Mouse (Mus musculus) limb, embryonic 15.5 days (tissue): ENCODE results near the gene Dennd2a. TPM values are rescaled to one million over a fixed set of nuclear protein-coding genes. Genes with fewer than 3 reads are reported as not detected.
"Not testable (repeated sequence)": the region's sequence is repeated elsewhere in the genome, so short reads cannot be mapped to it uniquely, and the experiment has no call there.

Source experiments
- ATAC-seq: fragments of 200-750 bp; cut with Nextera tagmentation; 2 replicates; pipeline ENCODE4 v1.8.0; 2017; ENCODE audit warnings: low read depth, moderate TSS enrichment; ENCODE audit not compliant: insufficient number of reproducible peaks, low FRiP score, low TSS enrichment
- H3K27ac ChIP-seq: fragments of 300-500 bp; sonication (generic); 2 replicates; pipeline ENCODE4 v1.5.1; 2015; ENCODE audit warnings: moderate library complexity, mild to moderate bottlenecking, inconsistent platforms
- H3K27me3 ChIP-seq: fragments of 300-500 bp; sonication (generic); 2 replicates; pipeline ENCODE4 v1.6.1; 2015; ENCODE audit warnings: inconsistent platforms
- H3K36me3 ChIP-seq: fragments of 300-500 bp; sonication (generic); 2 replicates; pipeline ENCODE4 v1.6.1; 2015; ENCODE audit warnings: inconsistent platforms
- H3K4me1 ChIP-seq: fragments of 300-500 bp; sonication (generic); 2 replicates; pipeline ENCODE4 v1.6.1; 2015; ENCODE audit warnings: inconsistent platforms
- H3K4me2 ChIP-seq: fragments of 300-500 bp; sonication (generic); 2 replicates; pipeline ENCODE4 v1.6.1; 2015; ENCODE audit warnings: mild to moderate bottlenecking, inconsistent platforms
- H3K4me3 ChIP-seq: fragments of 300-500 bp; sonication (generic); 2 replicates; pipeline ENCODE4 v1.5.1; 2015; ENCODE audit warnings: mild to moderate bottlenecking, inconsistent platforms
- H3K9ac ChIP-seq: fragments of 300-500 bp; sonication (generic); 2 replicates; pipeline ENCODE4 v1.6.1; 2015; ENCODE audit warnings: inconsistent platforms
- H3K9me3 ChIP-seq: fragments of 300-500 bp; sonication (generic); 2 replicates; pipeline ENCODE4 v1.6.1; 2016; ENCODE audit warnings: inconsistent platforms
- WGBS: fragments of 180-500 bp; shearing (Covaris S2); methylation state at CpG from one replicate; pipeline ENCODE4 v1.1.7; 2015; 5-methylcytosine and 5-hydroxymethylcytosine counted together
- polyA plus RNA-seq: library from polyadenylated mRNA; unstranded; fragments of >200 nt; fragmentation: Nextera tagmentation; extraction: Ambion mirVana; gene quantifications from 2 replicates; pipeline ENCODE4 v1.2.1, GENCODE M21; 2015

The Dennd2a gene
- polyA plus RNA-seq, 1 experiment from 2014 or later, result 21.7 TPM

DNA sequence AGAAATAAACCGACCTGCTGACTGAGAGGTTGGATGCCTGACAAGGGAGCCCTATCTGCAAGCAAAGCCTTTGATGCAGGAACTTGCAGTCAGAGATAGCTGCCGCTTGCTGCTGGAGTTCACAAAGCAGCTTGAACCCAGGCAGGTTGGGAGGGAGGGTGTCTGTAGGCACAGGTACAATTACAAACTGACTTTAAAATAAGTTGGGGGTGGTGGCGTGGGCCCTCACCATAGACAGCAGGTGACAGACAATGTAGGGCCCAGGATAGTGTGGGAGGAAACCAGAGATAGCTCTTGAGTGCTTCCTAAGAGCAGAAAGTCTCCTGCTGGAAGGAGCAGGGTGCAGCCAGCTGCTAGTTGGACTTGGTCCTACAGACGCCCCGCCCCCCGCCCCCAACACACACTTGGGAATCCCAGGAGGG lies 134.5 kb downstream of the Dennd2a start:
- Histone ChIP-seq H3K9ac (no peak overlapping the region), H3K27me3 (peaks cover 22% of the 10 kb centered on the region; the same call in 1 of the 2 replicates), H3K4me1 (peaks cover 9% of the 10 kb centered on the region), H3K36me3 (no peaks in the 10 kb centered on the region), H3K4me3 (no peak overlapping the region), H3K9me3 (no peaks in the 10 kb centered on the region), H3K27ac (no peak overlapping the region), H3K4me2 (no peak overlapping the region)
- no peak for ATAC-seq
- 57% methylated on average over 6 of the region's 6 CpGs for WGBS

DNA sequence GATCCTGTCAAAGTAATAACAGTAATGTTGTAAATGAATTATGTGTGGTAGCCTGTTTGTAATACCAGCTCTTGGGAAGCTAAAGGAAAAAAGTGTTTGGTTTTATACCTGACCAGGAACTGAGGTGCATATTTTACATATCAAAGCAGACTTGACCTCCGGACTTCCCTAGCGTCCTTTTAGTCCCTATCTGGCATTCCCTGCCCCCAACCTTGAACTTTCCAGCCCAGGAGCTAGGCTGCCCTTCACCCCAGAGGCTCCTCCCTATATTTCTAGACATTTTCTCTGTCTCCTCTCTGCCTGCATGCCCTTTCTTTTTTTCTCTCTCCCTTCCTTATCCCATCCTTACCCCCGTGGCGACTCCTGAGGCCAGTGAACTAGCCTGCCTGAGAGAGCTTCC lies 136.8 kb downstream of the Dennd2a start:
- Histone ChIP-seq H3K4me2 (no peak overlapping the region), H3K4me1 (peaks cover 9% of the 10 kb centered on the region), H3K27me3 (peaks cover 25% of the 10 kb centered on the region; the same call in 1 of the 2 replicates), H3K36me3 (no peaks in the 10 kb centered on the region), H3K4me3 (peak overlapping the region; percentile 94; the same call in 1 of the 2 replicates), H3K9ac (no peak overlapping the region), H3K9me3 (no peaks in the 10 kb centered on the region), H3K27ac (no peak overlapping the region)
- WGBS, result 39% methylated on average over 4 of the region's 4 CpGs
- no peak for ATAC-seq

DNA sequence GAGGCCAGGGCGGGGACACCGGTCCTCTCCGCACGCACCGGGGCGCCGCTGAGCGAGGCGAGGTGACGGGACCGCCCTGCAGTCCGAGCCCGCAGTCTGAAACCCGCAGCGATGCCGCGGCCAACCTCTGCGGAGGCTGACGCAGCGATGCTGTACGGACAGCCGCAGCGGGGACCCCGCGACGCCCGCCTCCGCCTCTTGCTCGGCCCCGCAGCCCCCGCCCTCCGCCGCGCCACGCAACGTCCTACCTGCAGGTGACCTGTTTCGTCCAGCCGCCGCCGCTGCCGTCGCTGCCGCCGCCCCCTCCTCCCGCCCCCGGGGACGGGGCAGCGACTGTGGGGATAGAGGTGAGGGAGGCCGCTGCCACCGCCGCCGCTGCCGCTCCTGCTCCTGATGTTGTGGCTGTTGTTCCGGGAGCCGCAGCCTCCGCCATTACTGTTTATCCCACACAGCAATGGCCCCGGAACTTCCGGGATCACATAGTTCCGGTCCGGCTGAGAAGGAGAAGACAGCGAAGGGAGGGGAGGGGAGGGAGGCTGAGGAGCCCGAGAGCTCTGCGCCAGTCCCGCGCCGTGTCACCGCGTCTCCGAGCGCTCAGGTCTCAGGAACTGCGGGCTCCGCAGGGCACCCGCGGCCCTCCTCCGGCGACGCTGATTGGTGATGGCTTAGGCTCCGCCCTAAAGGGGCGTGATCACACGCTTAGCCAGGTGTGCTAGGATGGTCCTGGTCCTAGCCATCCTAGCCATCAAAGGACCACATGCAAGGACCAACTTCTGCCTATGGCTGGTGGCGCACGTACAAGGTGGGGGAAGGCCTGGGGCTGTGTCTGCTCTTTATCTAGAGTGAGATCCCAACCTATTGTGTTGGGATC lies 137.6 kb downstream of the Dennd2a start, which contains the start of gene Mkrn1:
Mkrn1 (minus strand) TSS at position 612 of the 871 bp plus-strand sequence.
- Histone ChIP-seq H3K27me3 (peaks cover 25% of the 10 kb centered on the region; the same call in 1 of the 2 replicates), H3K9ac (peak within 1 kb of the TSS; percentile 74), H3K4me2 (peak within 1 kb of the TSS; percentile 74), H3K27ac (peak within 1 kb of the TSS; percentile 82), H3K4me1 (peaks cover 9% of the 10 kb centered on the region), H3K36me3 (no peaks in the 10 kb centered on the region), H3K9me3 (no peaks in the 10 kb centered on the region), H3K4me3 (peak within 1 kb of the TSS; percentile 94)
- peak; percentile 87 for ATAC-seq
- under 1% methylated on average over 75 of the region's 82 CpGs for WGBS

DNA sequence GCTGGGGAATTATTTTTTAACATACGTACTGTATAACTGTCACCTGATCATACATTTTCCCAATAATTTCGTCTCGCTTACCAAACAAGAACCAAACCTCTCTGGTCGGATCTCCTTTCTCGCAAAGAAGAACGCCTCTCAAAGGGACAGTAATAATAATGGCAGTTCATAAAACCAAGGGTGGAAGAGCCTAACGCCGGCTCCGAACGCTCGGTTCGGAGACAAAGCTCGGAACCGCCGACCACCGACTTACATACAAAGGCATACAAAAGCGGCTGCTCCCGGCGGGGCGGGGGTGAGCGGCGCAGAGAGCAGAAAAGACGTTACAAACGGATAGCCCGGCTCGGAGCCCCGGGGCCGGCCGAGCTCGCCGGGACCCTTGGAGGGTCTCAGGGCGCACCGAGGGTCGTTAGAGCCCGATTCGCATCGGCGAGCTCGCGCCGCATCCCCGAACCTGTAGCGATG lies 138.2 kb downstream of the Dennd2a start:
- Histone ChIP-seq H3K4me3 (peak overlapping the region; percentile 94), H3K9ac (peak overlapping the region; percentile 74), H3K4me1 (peaks cover 9% of the 10 kb centered on the region), H3K36me3 (no peaks in the 10 kb centered on the region), H3K9me3 (no peaks in the 10 kb centered on the region), H3K27me3 (peaks cover 25% of the 10 kb centered on the region; the same call in 1 of the 2 replicates), H3K4me2 (peak overlapping the region; percentile 74), H3K27ac (peak overlapping the region; percentile 82)
- under 1% methylated on average over 43 of the region's 43 CpGs for WGBS
- no peak; the same call in 1 of the 2 replicates for ATAC-seq

DNA sequence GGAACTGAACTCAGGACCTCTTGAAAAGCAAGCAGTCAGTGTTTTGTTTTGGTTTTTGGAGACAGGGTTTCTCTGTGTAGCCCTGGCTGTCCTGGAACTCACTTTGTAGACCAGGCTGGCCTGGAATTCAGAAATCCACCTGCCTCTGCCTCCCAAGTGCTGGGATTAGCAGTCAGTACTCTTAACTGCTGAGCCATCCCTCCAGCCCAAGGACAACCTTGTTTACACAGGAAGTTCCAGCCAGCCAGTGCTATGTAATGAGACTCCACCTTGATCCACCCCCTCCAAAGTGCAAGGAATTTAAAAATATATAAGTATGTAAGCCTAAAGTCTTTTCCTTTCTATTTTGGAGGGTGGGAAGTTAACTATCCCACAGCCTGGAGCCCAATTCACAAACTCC lies 141.0 kb downstream of the Dennd2a start:
- not testable (repeated sequence) for H3K9ac ChIP-seq, H3K4me2 ChIP-seq, H3K9me3 ChIP-seq, H3K4me3 ChIP-seq, H3K4me1 ChIP-seq, H3K27ac ChIP-seq, ATAC-seq, H3K36me3 ChIP-seq
- 0 out of 2 replicates have a peak, but pooled peaks cover 13% of the 10 kb centered on the region for H3K27me3 ChIP-seq

DNA sequence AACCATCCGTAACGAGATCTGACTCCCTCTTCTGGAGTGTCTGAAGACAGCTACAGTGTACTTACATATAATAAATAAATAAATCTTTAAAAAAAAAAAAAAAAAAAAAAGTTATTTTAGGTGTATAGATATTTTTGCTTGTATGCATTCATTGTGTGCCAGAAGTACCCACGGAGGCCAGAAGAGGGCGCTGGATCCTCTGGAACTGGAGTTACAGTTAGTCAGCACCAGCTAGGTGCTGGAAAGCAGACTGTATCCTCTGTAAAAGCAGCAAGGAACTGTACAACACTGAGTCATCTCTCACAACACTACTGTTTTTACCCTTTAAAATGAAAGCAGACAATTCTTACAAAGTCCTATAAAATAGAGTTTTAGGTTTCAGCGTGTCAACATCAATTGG lies 141.9 kb downstream of the Dennd2a start:
- Histone ChIP-seq H3K4me1 (peaks cover 9% of the 10 kb centered on the region), H3K36me3 (no peaks in the 10 kb centered on the region), H3K27me3 (0 out of 2 replicates have a peak, but pooled peaks cover 6% of the 10 kb centered on the region), H3K9ac (no peak overlapping the region), H3K9me3 (no peaks in the 10 kb centered on the region), H3K27ac (no peak overlapping the region), H3K4me2 (no peak overlapping the region), H3K4me3 (no peak overlapping the region)
- 55% methylated on average over 3 of the region's 5 CpGs for WGBS
- ATAC-seq, result no peak

DNA sequence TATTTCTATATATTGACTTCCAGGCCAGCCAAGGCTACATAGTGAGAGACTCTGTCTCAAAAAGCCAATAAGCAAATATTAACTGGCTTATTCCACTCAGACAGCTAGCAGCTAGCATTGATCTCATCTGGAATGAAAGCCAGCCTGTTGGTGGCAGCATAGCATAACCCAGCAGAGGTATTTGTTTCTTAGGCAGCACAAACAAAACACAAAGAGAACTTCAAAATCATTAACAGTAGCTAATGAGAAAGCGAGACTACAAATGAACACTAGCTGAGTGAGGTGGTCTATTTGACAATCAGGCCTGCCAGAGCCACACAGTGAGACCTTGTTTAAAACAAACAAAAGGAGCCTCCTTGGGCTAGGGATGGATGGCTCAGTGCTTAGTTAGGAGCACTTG lies 143.6 kb downstream of the Dennd2a start:
- H3K9ac ChIP-seq, result no peak overlapping the region
- 73% methylated on average over 1 of the region's 1 CpGs for WGBS
- H3K36me3 ChIP-seq, result peaks cover 4% of the 10 kb centered on the region; the same call in 1 of the 2 replicates
- H3K27ac ChIP-seq, result no peak overlapping the region
- no peaks in the 10 kb centered on the region for H3K9me3 ChIP-seq
- no peak overlapping the region for H3K4me2 ChIP-seq
- no peak for ATAC-seq
- no peak overlapping the region for H3K4me3 ChIP-seq
- peaks cover 3% of the 10 kb centered on the region for H3K4me1 ChIP-seq
- 0 out of 2 replicates have a peak, but pooled peaks cover 6% of the 10 kb centered on the region for H3K27me3 ChIP-seq

Other genes starting within 250 kb of the Dennd2a start
- 59.1 and 64.5 TPM in 2 replicates for gene Slc37a3, start 180.2 kb downstream of the Dennd2a start, polyA plus RNA-seq
- 1.3 and 1.4 TPM in 2 replicates for gene Rab19, start 176.7 kb downstream of the Dennd2a start, polyA plus RNA-seq
- 47.8 and 59.8 TPM in 2 replicates for gene Mkrn1, start 137.4 kb downstream of the Dennd2a start, polyA plus RNA-seq
- 36.6 and 48.3 TPM in 2 replicates for gene Adck2, start 16.0 kb upstream of the Dennd2a start, polyA plus RNA-seq
- 1.6 and 3.1 TPM in 2 replicates for gene Gm42420, start 27.9 kb upstream of the Dennd2a start, polyA plus RNA-seq
- gene Ndufb2, start 34.7 kb upstream of the Dennd2a start, polyA plus RNA-seq, result 272 and 308 TPM in 2 replicates
- gene Braf, start 167.6 kb upstream of the Dennd2a start, polyA plus RNA-seq, result 15.1 and 16.5 TPM in 2 replicates